Mouse (Mus musculus): ENCODE data around the gene Asap2. TPM values are rescaled to one million over a fixed set of nuclear protein-coding genes. Genes with fewer than 3 reads are reported as not detected.

Asap2 gene
- total RNA-seq, 2 experiments from 2014 or later, result 3.5 to 4.3 TPM

DNA sequence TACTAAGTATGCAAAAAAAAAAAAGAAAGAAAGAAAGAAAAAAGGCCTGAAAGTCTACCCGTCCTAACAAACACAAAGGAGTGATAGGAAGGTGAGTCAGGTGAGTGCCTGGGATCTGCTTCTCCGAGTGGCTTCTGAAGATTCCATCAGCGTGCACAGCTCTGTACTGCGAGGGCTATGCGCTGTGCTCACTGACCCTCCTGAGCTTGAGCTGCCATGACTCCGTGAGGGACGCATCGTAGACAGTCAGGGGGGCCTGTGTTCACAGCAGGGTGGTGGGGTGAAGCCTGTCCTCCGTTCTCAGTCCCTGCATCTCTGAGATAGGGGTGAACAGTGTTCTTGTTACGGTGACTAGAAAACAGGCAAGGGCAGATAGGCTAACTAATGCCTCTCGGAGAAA, 308.6 kb downstream of the Asap2 start:
- intact Hi-C loops (cut with DNase I), result no loop called here
- no peak for DNase-seq

DNA sequence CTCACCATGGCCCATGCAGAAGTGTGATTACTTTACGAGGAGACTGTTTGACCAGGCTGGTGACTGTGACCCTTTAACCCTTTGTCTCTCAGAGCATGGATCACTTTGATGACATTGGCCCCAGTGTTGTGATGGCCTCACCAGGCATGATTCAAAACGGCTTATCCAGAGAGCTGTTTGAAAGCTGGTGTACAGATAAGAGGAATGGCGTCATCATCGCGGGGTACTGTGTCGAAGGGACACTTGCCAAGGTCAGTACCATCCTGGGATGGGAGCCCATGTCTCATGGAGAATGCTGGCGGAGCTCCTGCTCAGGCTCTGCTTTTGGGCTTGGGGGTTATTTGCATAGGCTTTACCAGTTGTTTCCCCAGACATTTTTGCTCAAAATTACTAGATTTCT, 311.1 kb downstream of the Asap2 start:
- intact Hi-C loops (cut with DNase I), result no loop called here
- no peak for DNase-seq

DNA sequence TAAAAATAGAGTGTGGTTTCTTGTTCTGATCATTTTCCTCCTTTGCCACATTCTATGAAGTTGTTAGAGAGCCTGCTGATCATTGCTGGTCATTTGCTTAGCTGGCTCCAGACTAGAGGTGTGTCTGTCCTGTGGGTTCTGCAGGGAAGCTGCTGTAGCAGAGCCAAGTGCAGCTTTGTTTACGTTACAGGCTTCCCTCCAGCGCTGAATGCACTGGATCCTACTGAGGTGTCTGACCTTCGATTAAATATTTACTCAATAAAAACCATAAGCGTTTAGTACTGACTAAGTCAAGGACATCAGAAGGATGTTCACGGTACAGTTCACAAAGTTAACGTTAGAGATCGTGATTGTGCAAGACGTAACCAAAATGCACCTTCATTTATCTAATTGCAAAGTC, 311.7 kb downstream of the Asap2 start:
- DNase-seq, result no peak
- intact Hi-C loops (cut with DNase I), result no loop called here

DNA sequence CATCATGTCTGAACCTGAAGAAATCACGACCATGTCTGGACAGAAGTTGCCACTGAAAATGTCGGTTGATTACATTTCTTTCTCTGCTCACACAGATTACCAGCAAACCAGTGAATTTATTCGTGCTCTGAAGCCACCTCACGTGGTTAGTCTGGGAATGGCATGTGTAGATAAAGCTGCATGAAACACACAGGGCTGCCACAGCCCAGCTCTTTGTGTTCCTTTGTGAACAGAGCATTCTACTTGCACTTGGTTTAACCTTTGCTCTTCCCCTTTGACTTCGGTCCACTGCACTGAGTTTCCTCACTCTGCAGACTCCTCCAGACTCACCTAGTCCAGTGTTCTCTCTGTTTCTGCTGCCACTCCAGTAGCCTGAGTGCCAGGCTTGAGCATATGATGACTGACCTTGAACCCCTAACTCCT, 312.1 kb downstream of the Asap2 start:
- no peak for DNase-seq
- intact Hi-C loops (cut with DNase I), result no loop called here

DNA sequence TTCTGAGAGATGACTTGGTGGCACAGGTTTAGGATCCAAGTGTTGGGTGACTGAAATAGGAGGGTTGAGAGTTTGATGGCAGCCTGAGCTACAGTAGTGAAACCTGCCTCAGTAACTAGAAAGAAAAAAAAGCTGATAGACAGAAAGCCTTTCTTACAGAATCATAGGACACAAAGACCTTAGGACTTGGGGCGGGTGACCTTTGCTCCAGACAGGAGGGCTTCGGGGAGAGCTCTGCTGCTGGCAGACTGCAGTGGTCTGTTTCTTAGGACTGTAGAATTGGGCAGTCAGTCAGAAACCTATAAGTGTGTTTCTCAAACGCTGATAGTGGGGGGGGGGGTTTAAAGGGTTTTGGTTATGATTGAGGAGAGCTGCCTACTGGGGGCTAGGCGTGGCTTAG, 315.5 kb downstream of the Asap2 start:
- no peak for DNase-seq
- intact Hi-C loops (cut with DNase I), result no loop called here

DNA sequence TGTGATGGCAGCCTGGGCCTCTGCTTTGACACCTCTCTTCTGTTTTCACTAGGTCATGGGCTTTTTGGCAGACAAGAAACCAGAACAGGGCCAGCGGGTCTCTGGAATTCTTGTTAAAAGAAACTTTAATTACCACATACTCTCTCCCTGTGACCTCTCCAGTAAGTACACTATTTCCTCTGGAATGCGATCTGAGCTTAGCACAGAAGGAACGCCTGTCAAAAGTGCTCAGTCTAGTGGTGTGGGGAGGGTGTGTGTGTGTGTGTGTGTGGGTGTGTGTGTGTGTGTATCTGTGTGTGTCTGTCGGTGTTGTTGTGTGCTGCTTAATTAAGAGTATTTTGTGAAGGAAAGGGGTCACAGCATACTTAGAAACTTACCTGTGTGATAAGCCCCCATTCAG, 316.5 kb downstream of the Asap2 start:
- no peak for DNase-seq
- intact Hi-C loops (cut with DNase I), result no loop called here

DNA sequence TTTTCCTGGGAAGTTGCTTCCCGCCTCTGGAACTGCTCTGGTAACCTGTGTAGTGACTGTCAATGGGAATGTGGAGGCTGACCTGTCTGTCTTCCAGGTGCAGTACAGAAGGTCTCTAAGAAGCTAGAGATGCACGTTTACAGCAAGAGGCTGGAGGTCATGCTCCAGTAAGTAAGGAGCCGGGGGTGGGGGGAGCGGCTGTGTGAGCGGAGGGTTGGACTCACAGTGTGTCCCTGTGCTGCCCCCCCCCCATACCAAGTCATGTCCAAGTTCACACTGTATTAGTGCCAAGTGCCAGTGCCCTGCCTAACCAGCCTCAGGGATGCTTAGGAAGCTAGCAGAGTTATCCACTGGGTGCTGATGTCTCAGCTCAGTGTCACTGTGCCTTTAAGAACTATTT, 321.9 kb downstream of the Asap2 start:
- DNase-seq, result no peak
- intact Hi-C loops (cut with DNase I), result no loop called here

DNA sequence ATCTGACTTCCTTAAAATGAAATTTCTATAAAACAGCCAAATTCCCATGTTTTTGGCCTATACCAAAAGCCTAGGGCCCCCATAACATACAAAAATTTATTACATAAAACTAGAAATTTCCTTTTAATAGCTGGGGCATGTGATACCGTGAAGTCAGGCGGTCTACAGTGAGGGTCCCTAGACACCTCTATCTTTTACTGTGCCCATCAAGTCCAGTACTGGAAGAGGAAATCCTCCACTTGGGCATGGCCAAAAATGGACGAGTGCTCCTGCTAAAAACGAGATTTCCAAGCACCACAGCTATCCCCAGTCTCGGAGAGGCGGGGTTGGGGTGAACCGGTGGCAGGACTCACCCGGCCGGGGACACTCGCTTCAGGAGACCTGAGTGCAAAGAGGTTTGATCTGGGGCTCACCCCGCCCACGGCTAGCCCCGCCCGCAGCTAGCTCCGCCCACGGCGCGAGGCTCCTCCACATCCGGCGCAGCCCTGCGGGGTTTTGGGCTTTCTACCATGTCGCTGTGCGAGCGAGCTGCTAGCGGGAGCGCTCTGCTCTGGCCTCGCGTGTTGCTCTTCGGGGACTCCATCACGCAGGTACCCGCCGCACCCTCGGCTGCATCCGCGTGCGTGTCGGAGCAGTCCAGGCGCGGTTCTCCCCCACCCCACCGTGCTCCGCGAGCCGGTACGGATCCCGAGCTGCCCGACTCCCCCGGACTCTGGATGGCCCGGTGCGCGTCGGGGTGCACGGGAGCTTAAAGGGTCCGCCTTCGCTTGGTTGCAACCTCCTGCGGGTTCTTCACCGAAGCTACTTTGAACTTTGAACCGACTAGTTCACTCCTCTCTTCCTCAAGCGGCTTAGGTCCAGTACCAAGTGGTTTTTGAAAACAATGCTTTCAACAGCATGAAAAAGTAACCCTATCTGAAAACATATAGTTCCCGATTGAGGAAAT, 325.9 kb downstream of the Asap2 start, which contains the start of gene Iah1:
TSS of gene Iah1 (plus strand) at position 467 of the 946 bp plus-strand sequence.
- intact Hi-C loops (cut with DNase I), result no loop called here

DNA sequence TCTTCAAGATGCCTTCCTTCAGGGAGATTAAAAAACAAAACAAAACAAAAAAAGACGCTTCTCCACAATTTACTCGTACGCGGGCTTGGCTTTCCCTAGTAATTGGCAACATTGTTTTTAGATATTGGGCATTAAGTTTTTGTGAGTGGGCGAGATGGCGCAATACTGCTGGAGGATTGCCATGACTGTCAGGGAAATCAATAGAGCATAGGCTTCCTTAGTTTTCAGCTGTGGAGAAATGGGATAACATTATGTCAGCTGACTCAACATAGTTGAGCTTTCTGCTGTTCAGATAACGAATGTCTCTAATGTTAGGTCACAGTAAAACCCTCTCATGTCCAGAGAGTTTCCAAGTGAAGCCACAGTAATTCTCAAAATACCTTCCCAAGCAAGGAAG, 326.6 kb downstream of the Asap2 start:
- peak in 1 of 2 experiments; percentile 38 for DNase-seq
- intact Hi-C loops (cut with DNase I), result no loop called here

More for the DNA sequence above, 325.9 kb downstream of the Asap2 start, which contains the start of gene Iah1:
- peak; percentile 70 to 79 for DNase-seq

DNA sequence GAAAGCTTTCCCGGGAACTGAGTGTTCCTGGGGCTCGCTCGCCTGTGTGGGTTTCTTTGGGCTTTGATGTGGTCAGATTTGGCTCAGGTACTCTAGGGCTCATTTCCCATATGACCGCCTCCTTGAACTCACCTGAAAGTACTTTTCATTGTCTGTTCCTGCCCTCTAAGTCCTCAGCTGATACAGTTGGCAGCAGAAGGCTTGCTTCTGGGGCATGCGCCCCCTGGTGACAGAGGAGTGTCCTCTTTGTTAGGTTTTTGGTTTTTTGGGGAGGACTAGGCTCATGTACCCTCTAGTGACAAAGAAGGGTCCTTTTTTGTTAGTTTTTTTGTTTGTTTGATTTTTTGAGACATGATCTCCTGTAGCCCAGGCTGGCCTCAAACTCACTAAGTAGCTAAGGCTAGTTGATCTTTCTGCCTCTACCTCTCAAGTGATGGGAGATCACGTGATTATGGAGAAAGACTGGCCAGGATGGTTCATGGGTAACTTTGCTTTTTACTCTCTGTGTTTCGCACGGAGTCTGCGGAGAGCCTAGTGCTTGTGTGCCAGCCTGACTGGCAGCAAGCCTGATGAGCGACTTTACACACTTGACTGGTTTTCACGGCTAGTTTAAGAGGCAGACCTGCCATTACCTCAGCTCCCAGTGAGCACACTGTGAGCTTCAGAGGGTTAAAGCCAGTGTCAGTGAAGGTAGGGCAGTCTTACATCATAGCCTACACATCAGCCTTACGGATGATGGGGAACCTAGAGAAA, 328.1 kb downstream of the Asap2 start:
- intact Hi-C loops (cut with DNase I), result no loop called here

More for the DNA sequence above, 328.1 kb downstream of the Asap2 start:
- peak; percentile 29 to 40 for DNase-seq

Measured in gastrocnemius, postnatal 36 days (tissue).